8 mouse cellular contexts compared by ENCODE assay signal in the genomic region with DNA sequence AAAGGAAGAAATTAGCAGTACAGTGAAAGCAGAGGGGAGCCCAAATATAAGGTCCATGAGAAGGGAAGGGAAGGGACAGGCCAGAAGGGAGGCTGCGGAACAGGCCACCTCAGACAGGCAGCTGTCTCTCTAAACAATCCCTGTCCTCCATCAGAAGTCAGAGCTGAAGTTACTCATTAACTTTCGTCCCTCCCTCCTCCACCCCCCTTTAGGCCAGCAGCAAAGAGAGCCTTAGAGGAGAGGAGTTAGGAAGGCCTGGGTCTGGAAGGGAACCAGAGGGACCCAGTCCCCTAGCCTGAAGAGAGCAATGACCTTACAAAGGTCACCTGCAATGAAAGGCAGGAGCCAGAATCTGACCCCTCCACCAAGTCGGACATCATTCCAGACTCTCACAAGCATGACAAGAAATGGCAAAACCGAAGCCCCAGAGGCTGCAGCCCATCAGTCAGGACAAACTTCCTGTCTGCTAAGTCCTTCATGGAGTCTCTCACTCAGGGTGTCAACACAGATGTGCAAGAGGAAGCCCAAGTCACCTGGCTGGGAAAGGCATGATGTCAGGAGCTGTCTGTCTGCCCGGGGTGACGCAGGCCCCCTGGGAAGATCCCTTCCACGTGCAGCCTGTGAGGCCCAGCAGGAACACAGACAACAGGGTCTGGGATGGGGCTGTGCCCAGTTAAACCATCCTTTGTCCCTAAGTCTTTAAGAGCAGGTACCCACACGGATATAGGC. TPM values are rescaled to one million over a fixed set of nuclear protein-coding genes. Genes with fewer than 3 reads are reported as not detected.
DNase-seq lines count a peak whose midpoint lies in the region; ATAC-seq and TF ChIP-seq lines count a peak whose summit lies in the region.

No protein-coding gene starts in this region.

- TF ChIP-seq POLR2A in ES-Bruce4 (IDR thresholded peaks at IDR 0.05; ENCODE audit: insufficient read depth, low read length): no peak

- TF ChIP-seq EP300 in ES-Bruce4 (IDR thresholded peaks at IDR 0.05; ENCODE audit: insufficient read depth, low read depth, low read length): no peak

- H3K4me2 ChIP-seq in forebrain, embryonic 13.5 days: no peak overlapping the region
- no peak overlapping the region for H3K4me2 ChIP-seq in hindbrain, embryonic 16.5 days (ENCODE audit: low read length)
- H3K4me2 ChIP-seq in limb, embryonic 13.5 days (replicated peaks): no peak overlapping the region
- H3K4me2 ChIP-seq in midbrain, embryonic 14.5 days (ENCODE audit: low read length): no peak overlapping the region

- no peak overlapping the region for H3K9ac ChIP-seq in forebrain, embryonic 13.5 days
- H3K9ac ChIP-seq in ES-Bruce4 (ENCODE audit: low read depth, poor library complexity, severe bottlenecking): no peak overlapping the region
- H3K9ac ChIP-seq in hindbrain, embryonic 16.5 days (ENCODE audit: low read depth, low read length): 0 out of 2 replicates have a peak overlapping the region, but pooled peaks have one; percentile 20
- no peak overlapping the region for H3K9ac ChIP-seq in limb, embryonic 13.5 days
- no peak overlapping the region for H3K9ac ChIP-seq in midbrain, embryonic 14.5 days (replicated peaks; ENCODE audit: low read length)

- no peaks in the 10 kb centered on the region for H3K36me3 ChIP-seq in forebrain, embryonic 10.5 days (replicated peaks)
- no peaks in the 10 kb centered on the region for H3K36me3 ChIP-seq in forebrain, embryonic 13.5 days (ENCODE audit: poor library complexity, severe bottlenecking)
- H3K36me3 ChIP-seq in ES-Bruce4 (ENCODE audit: control insufficient read depth, insufficient read depth, low read length, poor library complexity, severe bottlenecking): no peaks in the 10 kb centered on the region
- H3K36me3 ChIP-seq in hindbrain, embryonic 16.5 days (ENCODE audit: control insufficient read depth, insufficient read depth, low read length): no peaks in the 10 kb centered on the region
- H3K36me3 ChIP-seq in limb, embryonic 13.5 days: peaks cover 3% of the 10 kb centered on the region; the same call in 1 of the 2 replicates
- no peaks in the 10 kb centered on the region for H3K36me3 ChIP-seq in midbrain, embryonic 14.5 days (ENCODE audit: control insufficient read depth, insufficient read depth, low read length)

- H3K4me1 ChIP-seq in forebrain, embryonic 10.5 days: peaks cover 44% of the 10 kb centered on the region
- 0 out of 2 replicates have a peak, but pooled peaks cover 7% of the 10 kb centered on the region for H3K4me1 ChIP-seq in forebrain, embryonic 13.5 days
- peaks cover 10% of the 10 kb centered on the region for H3K4me1 ChIP-seq in ES-Bruce4 (ENCODE audit: control insufficient read depth, insufficient read depth, low read length)
- peaks cover 6% of the 10 kb centered on the region for H3K4me1 ChIP-seq in hindbrain, embryonic 16.5 days (ENCODE audit: control insufficient read depth, insufficient read depth, low read depth, low read length)
- peaks cover 59% of the 10 kb centered on the region for H3K4me1 ChIP-seq in limb, embryonic 13.5 days
- H3K4me1 ChIP-seq in midbrain, embryonic 14.5 days (ENCODE audit: control insufficient read depth, insufficient read depth, low read length): peaks cover 14% of the 10 kb centered on the region

- H3K27ac ChIP-seq in forebrain, embryonic 10.5 days: peak overlapping the region; percentile 42
- H3K27ac ChIP-seq in forebrain, embryonic 13.5 days: no peak overlapping the region; the same call in 1 of the 2 replicates
- H3K27ac ChIP-seq in ES-Bruce4 (ENCODE audit: insufficient read depth, low read length): peak overlapping the region; percentile 9
- peak overlapping the region; percentile 40; the same call in 1 of the 2 replicates for H3K27ac ChIP-seq in hindbrain, embryonic 16.5 days (ENCODE audit: low read depth, low read length)
- H3K27ac ChIP-seq in limb, embryonic 13.5 days: peak overlapping the region; percentile 69; the same call in 1 of the 2 replicates
- no peak overlapping the region for H3K27ac ChIP-seq in midbrain, embryonic 14.5 days (replicated peaks; ENCODE audit: low read depth, low read length)

- 35% methylated on average over 8 of the region's 8 CpGs for WGBS in forebrain, embryonic 10.5 days
- WGBS in forebrain, embryonic 13.5 days: 35% methylated on average over 8 of the region's 8 CpGs
- WGBS in hindbrain, embryonic 16.5 days: 34% methylated on average over 8 of the region's 8 CpGs
- WGBS in limb, embryonic 13.5 days: 31% methylated on average over 8 of the region's 8 CpGs
- WGBS in midbrain, embryonic 14.5 days: 40% methylated on average over 8 of the region's 8 CpGs

- TF ChIP-seq CTCF in ES-Bruce4 (IDR thresholded peaks at IDR 0.05; ENCODE audit: low read depth, low read length): no peak

- no peak for ATAC-seq in forebrain, embryonic 13.5 days
- no peak for ATAC-seq in hindbrain, embryonic 16.5 days
- ATAC-seq in limb, embryonic 13.5 days (ENCODE audit: low FRiP score, low read depth): peak; percentile 12; the same call in 1 of the 2 replicates
- no peak for ATAC-seq in midbrain, embryonic 14.5 days (ENCODE audit: low FRiP score, low TSS enrichment)

- DNase-seq in forebrain, embryonic 10.5 days (ENCODE audit: extremely low spot score, low spot score): no peak
- no peak for DNase-seq in c-Kit-positive CD71-positive TER-119-positive erythroid progenitor cells, embryonic 14.5 days (ENCODE audit: low spot score)
- DNase-seq in adrenal gland, postnatal 10 days: no peak
- no peak for DNase-seq in midbrain, embryonic 14.5 days

- H3K9me3 ChIP-seq in forebrain, embryonic 10.5 days: no peaks in the 10 kb centered on the region
- H3K9me3 ChIP-seq in forebrain, embryonic 13.5 days (replicated peaks): no peaks in the 10 kb centered on the region
- H3K9me3 ChIP-seq in ES-Bruce4 (replicated peaks; ENCODE audit: control insufficient read depth, insufficient read depth, low read length, poor library complexity, severe bottlenecking): no peaks in the 10 kb centered on the region
- H3K9me3 ChIP-seq in hindbrain, embryonic 16.5 days (ENCODE audit: control insufficient read depth, low read length): no peaks in the 10 kb centered on the region
- H3K9me3 ChIP-seq in limb, embryonic 13.5 days: no peaks in the 10 kb centered on the region
- H3K9me3 ChIP-seq in midbrain, embryonic 14.5 days (ENCODE audit: control insufficient read depth, low read length): no peaks in the 10 kb centered on the region

- no peaks in the 10 kb centered on the region for H3K27me3 ChIP-seq in forebrain, embryonic 10.5 days (ENCODE audit: poor library complexity, severe bottlenecking)
- H3K27me3 ChIP-seq in forebrain, embryonic 13.5 days: no peaks in the 10 kb centered on the region
- H3K27me3 ChIP-seq in ES-Bruce4 (ENCODE audit: control insufficient read depth, insufficient read depth, low read length, poor library complexity, severe bottlenecking): no peaks in the 10 kb centered on the region
- H3K27me3 ChIP-seq in hindbrain, embryonic 16.5 days (replicated peaks; ENCODE audit: control insufficient read depth, insufficient read depth, low read length): no peaks in the 10 kb centered on the region
- no peaks in the 10 kb centered on the region for H3K27me3 ChIP-seq in limb, embryonic 13.5 days
- no peaks in the 10 kb centered on the region for H3K27me3 ChIP-seq in midbrain, embryonic 14.5 days (ENCODE audit: control insufficient read depth, insufficient read depth, low read length)

- no peak overlapping the region for H3K4me3 ChIP-seq in forebrain, embryonic 10.5 days
- H3K4me3 ChIP-seq in forebrain, embryonic 13.5 days: no peak overlapping the region
- no peak overlapping the region for H3K4me3 ChIP-seq in ES-Bruce4 (ENCODE audit: low read depth, low read length)
- H3K4me3 ChIP-seq in hindbrain, embryonic 16.5 days (ENCODE audit: low read length): no peak overlapping the region
- no peak overlapping the region for H3K4me3 ChIP-seq in limb, embryonic 13.5 days
- no peak overlapping the region for H3K4me3 ChIP-seq in midbrain, embryonic 14.5 days (replicated peaks; ENCODE audit: low read depth, low read length)

RNA-seq across cellular contexts. Expression of gene Tspan9, which starts 9.0 kb away (rescaled TPM):
- polyA plus RNA-seq in forebrain, embryonic 10.5 days (2016; fragmentation: Nextera tagmentation; extraction: Ambion mirVana): 39.4 and 41.3 TPM in 2 replicates
- 20.6 and 30.4 TPM in 2 replicates for polyA plus RNA-seq in forebrain, embryonic 13.5 days (2015; fragmentation: Nextera tagmentation; extraction: Ambion mirVana)
- polyA plus RNA-seq in ES-Bruce4 (2011; ENCODE audit: insufficient read depth, insufficient read length, low read depth, missing spikeins): 90.5 and 99.3 TPM in 2 replicates
- polyA plus RNA-seq in hindbrain, embryonic 16.5 days (2015; fragmentation: Nextera tagmentation; extraction: Ambion mirVana): 62.6 and 66.8 TPM in 2 replicates
- polyA plus RNA-seq in limb, embryonic 13.5 days (2015; fragmentation: Nextera tagmentation; extraction: Ambion mirVana): 125 and 132 TPM in 2 replicates
- total RNA-seq in adrenal gland, postnatal 10 days (2021): 10 to 100 TPM; 55.8 to 66.3 TPM
- polyA plus RNA-seq in midbrain, embryonic 14.5 days (2014; fragmentation: Nextera tagmentation; extraction: Ambion mirVana): 31.1 and 31.3 TPM in 2 replicates

Comparison
In these comparisons a context has a peak if more than half of its experiments do, and no peak if none do; other contexts are left out.
1. H3K27ac ChIP-seq: peak in forebrain, embryonic 10.5 days (single experiment), ES-Bruce4 (single experiment), hindbrain, embryonic 16.5 days (single experiment) and limb, embryonic 13.5 days (single experiment); none in forebrain, embryonic 13.5 days (single experiment) and midbrain, embryonic 14.5 days (single experiment).